Mouse (Mus musculus): ENCODE data around the gene Pafah1b3.

Gene Pafah1b3

DNA sequence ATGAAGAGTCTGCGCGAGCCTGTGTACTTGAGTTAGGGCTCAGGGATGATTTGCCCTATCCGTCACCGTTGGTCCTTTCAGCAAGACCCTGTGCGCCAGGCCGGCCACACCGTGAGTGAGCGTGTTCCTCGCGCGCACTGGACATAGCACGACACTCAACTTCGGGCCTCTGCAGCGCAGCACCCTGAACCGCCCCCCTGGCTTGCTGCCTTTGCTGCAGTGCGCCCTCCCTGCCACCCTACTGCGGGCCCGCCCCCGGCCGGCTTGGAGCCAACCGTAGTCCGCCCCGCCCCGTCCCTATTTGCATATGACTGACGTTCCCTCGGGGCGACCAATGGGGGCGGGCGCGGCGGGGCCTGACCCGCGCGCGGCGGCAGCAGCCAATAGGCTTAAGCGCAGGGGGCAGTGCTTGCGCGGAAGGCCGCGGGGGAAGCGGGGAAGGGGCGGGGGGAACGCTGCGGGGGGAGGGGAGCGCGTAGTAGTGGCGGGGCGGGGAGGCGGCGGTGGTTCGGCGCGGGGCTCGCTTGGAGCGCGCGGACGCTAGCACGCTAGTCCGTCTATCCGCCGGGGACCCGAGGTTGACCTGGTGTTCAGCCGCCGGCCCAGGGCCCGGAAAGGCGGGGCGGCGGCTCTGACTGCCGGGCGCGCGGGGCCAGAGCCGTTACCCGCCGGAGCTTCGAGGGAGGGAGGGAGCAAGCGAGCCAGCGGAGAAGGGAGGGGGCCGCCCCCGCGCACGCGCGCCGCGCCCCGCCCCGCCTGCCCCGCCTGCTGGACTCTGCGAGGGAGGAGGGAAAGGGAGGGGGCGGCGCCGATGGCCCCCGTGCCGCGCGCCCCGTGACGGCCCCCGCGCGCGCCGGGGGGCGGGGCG lies 15.8 kb downstream of the Pafah1b3 start:
- in situ Hi-C loops (cut with MboI) = no loop called here

DNA sequence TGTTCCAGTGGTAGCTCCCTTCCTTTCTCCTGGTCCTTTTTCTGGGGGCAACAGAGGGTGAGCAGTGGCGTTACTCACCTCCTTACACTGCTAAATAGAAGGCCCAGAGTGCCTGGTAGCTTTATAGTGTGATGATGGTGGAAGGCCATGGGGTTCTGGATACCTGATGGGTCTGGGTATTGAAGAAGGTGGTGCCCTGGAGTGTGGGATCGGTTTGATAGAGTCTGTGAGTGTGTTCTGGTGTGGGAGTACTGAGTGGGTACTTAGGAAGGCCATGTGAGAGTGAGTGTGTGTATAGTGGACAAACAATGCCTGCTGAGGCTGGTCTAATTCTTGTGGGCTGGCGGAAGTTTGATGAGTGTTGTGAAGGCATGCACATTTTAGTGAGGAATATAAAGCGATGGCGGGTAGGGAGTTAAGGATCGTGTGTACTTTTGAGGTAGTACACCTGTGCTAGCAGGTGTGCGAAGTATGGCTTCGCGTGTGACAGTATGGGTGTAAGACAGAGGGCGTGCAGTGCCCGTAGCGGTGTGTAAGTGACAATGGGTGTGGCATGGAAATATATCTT lies 16.5 kb downstream of the Pafah1b3 start:
- in situ Hi-C loops (cut with MboI) = no loop called here

GRCm38 (mm10) chr7:25279861-25280791 lies 17.7 kb downstream of the Pafah1b3 start:
- in situ Hi-C loops (cut with MboI) = loop anchor here (5.0 to 10.0 kb wide), 2 partner anchors 38 to 95 kb away; no protein-coding TSS in a partner anchor

DNA sequence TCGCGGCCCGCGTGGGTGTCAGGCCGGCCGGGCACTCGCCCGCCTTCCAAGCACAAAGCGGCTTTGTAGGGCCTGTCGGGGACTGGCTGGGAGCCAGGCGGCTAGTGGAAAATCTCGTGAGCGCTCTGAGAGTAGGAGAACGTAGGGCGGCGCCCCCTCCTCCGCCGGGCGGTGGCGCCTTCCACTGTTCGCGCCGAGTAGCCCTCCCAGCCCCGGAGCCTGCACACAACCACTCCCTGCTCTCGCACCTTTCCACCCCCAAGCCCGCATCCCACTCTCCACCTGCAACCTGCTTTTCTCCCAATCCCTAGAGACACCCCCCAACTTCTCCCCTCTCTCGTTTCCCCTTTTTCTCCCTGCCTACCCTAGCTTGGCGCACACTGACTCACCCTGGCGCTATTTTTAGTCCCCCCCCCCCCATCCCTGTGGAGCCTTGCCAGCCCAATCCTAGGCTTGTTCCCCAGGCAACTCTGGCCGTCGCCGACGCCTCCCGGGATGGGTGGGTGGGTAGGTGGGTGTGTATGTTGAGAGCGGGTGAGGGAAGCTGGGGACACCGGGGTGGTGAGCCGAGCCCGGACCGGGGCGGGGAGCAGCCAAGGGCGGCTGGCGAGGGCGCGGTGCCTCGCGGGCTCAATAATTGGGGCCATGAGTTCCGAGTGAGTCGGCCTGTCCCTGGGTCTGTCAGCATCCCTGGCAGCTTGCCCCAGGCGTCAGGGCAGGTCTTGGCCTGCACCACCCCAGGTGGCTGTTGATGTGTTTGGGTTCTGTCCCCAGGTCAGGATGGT lies 18.5 kb downstream of the Pafah1b3 start:
- in situ Hi-C loops (cut with MboI) = loop anchor here (5.0 to 10.0 kb wide), 2 partner anchors 37 to 94 kb away; no protein-coding TSS in a partner anchor

DNA sequence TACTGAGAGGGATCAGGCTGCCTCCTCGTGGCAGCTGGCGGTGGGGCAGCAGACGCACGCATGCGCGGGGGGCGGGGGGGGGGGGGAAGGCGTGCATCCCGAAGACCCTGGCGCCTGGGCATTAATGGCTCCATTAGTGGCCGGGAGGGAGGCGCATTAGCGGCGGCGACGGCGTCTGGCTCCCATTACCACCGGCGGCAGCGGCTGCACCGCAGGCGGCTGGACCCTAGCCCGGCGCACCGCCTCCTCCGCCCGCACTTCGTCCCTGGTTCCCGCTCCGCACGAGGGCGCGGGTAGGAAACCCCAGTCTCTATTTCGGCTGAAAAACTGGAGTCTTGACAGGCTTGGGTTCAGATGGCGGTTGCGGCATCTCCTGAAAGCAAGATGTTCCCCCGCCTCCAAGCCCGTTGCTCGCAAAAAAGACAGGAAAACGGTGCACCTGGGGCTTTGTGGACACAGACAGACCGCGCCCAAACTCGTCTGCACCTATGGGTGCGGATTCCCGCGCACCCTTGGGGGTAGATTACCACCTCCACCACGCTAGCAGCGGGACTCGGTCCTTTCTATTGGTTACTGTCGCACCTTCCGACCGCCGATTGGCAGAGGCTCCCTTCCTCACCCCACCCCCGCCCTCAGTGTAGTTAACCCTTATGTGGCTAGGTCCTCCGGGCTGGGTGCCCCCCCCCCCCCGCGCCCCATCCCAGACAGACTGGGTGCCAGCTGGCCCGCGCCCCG lies 19.3 kb downstream of the Pafah1b3 start:
- in situ Hi-C loops (cut with MboI) = loop anchor here (5.0 to 10.0 kb wide), 2 partner anchors 36 to 94 kb away; no protein-coding TSS in a partner anchor

DNA sequence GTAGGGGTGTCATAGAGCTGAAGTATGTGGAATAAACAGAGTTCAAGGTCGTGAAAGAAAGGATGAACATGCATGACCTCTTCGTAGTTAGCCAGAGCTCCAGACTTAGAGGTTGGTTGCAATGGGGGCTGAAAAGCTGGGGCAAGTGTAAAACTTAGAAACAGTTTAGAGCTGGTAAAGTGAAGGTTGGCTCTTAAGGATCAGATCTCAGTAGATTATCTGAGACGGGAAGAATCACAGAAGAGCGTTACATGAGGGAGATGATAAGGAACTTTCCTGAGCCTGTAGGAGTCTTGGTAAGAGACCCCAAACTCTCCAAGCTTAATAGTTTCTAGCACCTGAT lies 19.8 kb downstream of the Pafah1b3 start:
- in situ Hi-C loops (cut with MboI) = loop anchor here (5.0 to 10.0 kb wide), 2 partner anchors 36 to 93 kb away; no protein-coding TSS in a partner anchor

DNA sequence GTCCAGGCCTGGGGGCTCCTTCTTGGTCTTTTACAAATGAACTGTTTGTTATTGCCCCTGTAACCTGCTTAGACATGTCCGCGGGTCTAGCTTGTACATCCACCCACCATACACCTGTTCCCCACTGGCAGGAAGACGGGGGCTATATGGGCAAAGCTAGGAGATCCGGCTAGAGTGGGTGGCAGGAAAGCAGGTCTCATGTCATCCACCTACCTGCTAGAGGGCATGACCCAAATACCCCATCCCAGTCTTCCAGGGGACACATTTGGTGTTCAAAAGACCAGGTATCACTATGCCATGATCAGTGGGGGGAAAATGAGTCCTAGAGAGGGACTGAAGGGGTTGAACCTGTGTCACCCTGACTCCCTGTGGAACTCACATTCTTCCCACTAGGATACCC lies 20.4 kb downstream of the Pafah1b3 start:
- in situ Hi-C loops (cut with MboI) = loop anchor here (5.0 to 10.0 kb wide), 2 partner anchors 35 to 93 kb away; no protein-coding TSS in a partner anchor

DNA sequence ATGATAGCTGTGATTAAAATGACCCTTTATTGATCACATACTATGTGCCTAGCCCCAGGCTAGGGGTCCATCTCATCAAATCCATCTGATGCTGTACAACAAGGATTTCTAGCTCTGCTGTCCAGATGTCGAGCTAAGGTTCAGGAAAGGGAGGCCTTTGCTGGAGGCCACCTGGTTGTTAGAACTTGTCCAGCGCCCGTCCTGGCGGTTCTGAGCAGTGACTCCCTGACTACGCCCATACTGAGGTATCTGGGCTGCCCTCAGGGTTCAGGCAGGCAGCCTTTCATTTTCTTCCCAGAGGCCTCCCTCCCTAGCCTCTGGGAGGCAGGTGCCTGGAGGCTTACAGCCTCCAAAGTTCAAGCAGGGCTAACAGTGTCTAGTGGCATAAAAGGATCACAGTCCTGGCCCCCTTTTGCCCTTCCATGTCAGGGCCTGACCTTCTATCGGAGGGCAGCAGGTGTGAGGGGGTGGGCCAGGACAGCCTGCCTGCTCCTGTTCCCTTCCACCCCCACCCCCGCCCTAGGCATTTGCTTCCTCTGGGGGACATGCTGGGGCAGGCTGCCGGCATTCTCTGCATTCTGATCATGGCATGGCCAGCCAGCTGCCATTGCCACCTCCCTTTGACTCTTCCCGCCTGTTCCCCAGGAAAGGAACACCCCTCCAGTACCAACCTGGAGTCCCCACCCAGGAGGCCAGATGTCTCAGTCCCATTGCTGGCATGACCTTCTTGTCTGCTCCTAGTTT lies 22.1 kb downstream of the Pafah1b3 start:
- in situ Hi-C loops (cut with MboI) = loop anchor here (5.0 to 10.0 kb wide), 2 partner anchors 33 to 91 kb away; no protein-coding TSS in a partner anchor

- in situ Hi-C loops (cut with MboI) = loop anchor here (5.0 to 10.0 kb wide), 2 partner anchors 33 to 90 kb away; no protein-coding TSS in a partner anchor
Measured at GRCm38 (mm10) chr7:25274996-25275395, 22.8 kb downstream of the Pafah1b3 start.

GRCm38 (mm10) chr7:25274571-25274970 lies 23.2 kb downstream of the Pafah1b3 start:
- in situ Hi-C loops (cut with MboI) = loop anchor here (10.0 kb wide), 1 partner anchor 90 kb away; no protein-coding TSS in a partner anchor

- in situ Hi-C loops (cut with MboI) = loop anchor here (10.0 kb wide), 1 partner anchor 89 kb away; no protein-coding TSS in a partner anchor
Measured at GRCm38 (mm10) chr7:25273259-25274241, 24.2 kb downstream of the Pafah1b3 start.

- in situ Hi-C loops (cut with MboI) = loop anchor here (10.0 kb wide), 1 partner anchor 88 kb away; no protein-coding TSS in a partner anchor
Measured at GRCm38 (mm10) chr7:25272445-25273258, 25.1 kb downstream of the Pafah1b3 start.

DNA sequence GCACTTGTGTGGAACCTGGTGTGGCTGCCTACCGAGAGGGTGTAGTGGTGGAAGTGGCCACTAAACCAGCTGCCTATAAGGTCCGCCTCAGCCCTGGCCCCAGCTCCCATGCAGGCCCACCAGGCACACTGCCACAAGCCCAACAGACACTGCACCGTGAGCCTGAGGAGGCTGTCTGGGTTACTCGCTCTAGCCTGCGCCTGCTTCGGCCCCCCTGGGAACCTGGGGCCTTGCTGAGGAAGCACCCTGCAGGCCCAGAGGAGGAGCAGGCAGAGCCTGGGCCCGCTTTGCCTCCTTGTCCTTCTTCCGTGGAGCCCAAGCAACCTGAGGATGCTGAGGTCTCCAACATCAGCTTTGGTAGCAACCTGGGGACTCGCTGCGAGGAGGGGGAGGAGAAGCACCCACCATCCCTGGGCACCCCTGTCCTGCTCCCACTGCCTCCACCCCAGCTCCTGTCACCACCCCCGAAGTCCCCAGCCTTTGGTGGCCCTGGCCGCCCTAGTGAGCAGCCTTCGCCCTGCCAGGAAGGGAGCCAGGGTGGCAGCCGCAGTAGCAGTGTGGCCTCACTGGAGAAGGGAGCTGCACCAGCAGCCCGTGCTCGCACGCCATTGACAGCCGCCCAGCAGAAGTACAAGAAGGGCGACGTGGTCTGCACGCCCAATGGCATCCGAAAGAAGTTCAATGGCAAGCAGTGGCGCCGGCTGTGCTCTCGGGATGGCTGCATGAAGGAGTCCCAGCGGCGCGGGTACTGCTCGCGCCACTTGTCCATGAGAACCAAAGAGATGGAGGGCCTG lies 25.9 kb downstream of the Pafah1b3 start:
- in situ Hi-C loops (cut with MboI) = loop anchor here (10.0 kb wide), 1 partner anchor 87 kb away; no protein-coding TSS in a partner anchor

DNA sequence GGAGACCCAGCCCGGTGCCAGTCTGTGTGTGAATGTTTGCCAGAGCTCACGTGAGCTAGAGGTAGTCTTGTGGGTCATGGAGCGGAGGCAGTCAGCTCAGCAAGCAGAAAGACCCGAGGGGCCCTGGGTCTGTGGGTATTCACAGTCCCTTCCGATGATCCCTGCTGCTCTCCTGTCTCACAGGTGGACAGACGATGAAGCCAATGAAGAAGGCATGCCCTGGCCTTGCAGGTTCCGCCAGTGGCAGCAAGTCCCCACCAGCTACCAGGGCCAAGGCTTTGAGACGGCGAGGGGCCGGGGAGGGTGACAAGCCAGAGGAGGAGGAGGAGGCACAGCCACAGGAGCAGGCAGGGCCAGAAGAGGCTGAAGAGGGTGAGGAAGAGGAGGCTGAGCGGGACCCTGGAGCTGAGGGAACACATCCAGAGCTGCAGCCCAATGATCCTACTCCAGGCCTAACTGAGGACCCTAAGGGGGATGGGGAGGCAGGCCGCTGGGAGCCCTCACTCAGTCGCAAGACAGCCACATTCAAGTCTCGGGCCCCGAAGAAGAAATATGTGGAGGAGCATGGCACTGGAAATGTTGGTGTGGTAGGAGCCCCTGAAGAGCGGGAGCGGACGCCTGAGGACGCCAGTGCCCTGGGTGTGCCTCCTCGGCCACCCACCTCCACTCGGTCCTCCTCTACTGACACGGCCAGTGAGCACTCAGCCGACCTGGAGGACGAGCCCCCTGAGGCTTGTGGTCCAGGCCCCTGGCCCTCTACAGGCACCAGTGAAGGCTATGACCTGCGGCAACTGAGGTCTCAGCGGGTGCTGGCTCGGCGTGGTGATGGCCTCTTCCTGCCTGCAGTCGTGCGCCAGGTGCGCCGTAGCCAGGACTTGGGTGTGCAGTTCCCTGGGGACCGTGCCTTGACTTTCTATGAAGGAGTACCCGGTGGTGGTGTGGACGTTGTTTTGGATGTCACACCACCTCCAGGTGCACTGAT lies 26.8 kb downstream of the Pafah1b3 start:
- in situ Hi-C loops (cut with MboI) = loop anchor here (10.0 kb wide), 1 partner anchor 86 kb away; no protein-coding TSS in a partner anchor
